Mouse (Mus musculus) C2C12 (cell line): ENCODE data around the gene 4933415A04Rik. TPM values are rescaled to one million over a fixed set of nuclear protein-coding genes. Genes with fewer than 3 reads are reported as not detected.

Experiments
- H3K27me3 ChIP-seq: one replicate; pipeline ENCODE4 v1.6.1; 2011; ENCODE audit not compliant: control insufficient read depth, insufficient read depth, insufficient read length
- H3K36me3 ChIP-seq: one replicate; pipeline ENCODE4 v1.6.1; 2011; ENCODE audit not compliant: control insufficient read depth, insufficient read depth
- H3K4me3 ChIP-seq: one replicate; pipeline ENCODE4 v1.5.1; 2011; ENCODE audit warnings: mild to moderate bottlenecking, control low read depth; ENCODE audit not compliant: poor library complexity, insufficient read depth, severe bottlenecking
- H3K79me2 ChIP-seq: one replicate; pipeline ENCODE4 v1.6.1; 2011; ENCODE audit not compliant: control insufficient read depth, insufficient read depth
- H3K79me3 ChIP-seq: one replicate; pipeline ENCODE4 v1.6.1; 2011; ENCODE audit warnings: low read depth, control low read depth
- H3ac ChIP-seq: one replicate; pipeline ENCODE3; 2011; ENCODE audit warnings: low read depth; ENCODE audit not compliant: control insufficient read depth, insufficient read length
- CEBPB ChIP-seq: IDR thresholded peaks from one replicate; pipeline ENCODE4 v1.6.1; 2011; ENCODE audit warnings: low read depth, mild to moderate bottlenecking, control low read depth, moderate library complexity
- CTCF ChIP-seq: IDR thresholded peaks from one replicate; pipeline ENCODE4 v1.5.1; 2011; ENCODE audit not compliant: control insufficient read depth, insufficient read depth, insufficient read length
- FOSL1 ChIP-seq: IDR thresholded peaks from one replicate; pipeline ENCODE4 v1.8.0; 2011; ENCODE audit warnings: mild to moderate bottlenecking, low read length; ENCODE audit not compliant: poor library complexity, insufficient read depth, severe bottlenecking
- MAX ChIP-seq: IDR thresholded peaks from one replicate; pipeline ENCODE4 v1.6.1; 2011; ENCODE audit warnings: mild to moderate bottlenecking, control low read depth
- MYOD1 ChIP-seq: IDR thresholded peaks from one replicate; pipeline ENCODE4 v1.6.1; 2011; ENCODE audit warnings: low read depth; ENCODE audit not compliant: control insufficient read depth, insufficient read length
- MYOG ChIP-seq: IDR thresholded peaks from one replicate; pipeline ENCODE4 v1.6.1; 2011; ENCODE audit not compliant: control insufficient read depth, insufficient read length; ENCODE audit errors: extremely low read depth
- USF1 ChIP-seq: IDR thresholded peaks from one replicate; pipeline ENCODE4 v1.6.1; 2011; ENCODE audit warnings: low read depth, mild to moderate bottlenecking, control low read depth, moderate library complexity
- polyA plus RNA-seq: library from polyadenylated mRNA; unstranded; fragments of >200 nt; fragmentation: generic; extraction: Trizol; gene quantifications from one replicate; pipeline ENCODE4 v1.2.1, GENCODE M21; 2012; ENCODE audit warnings: missing spikeins

4933415A04Rik gene
- polyA plus RNA-seq, 1 experiment = 0.04 TPM

GRCm38 (mm10) chr11:43631645-43632044 is 44.8 kb downstream of the 4933415A04Rik start:
- H3K79me2 ChIP-seq = no peaks in the 10 kb centered on the region
- TF ChIP-seq CTCF (no peak), CEBPB (no peak), MYOD1 (no peak), USF1 (no peak), MYOG (no peak), FOSL1 (no peak), MAX (no peak)
- H3K79me3 ChIP-seq = no peaks in the 10 kb centered on the region
- H3ac ChIP-seq = no peak overlapping the region
- H3K36me3 ChIP-seq = no peaks in the 10 kb centered on the region
- no peak overlapping the region for H3K4me3 ChIP-seq
- no peaks in the 10 kb centered on the region for H3K27me3 ChIP-seq

GRCm38 (mm10) chr11:43632566-43632965 is 45.7 kb downstream of the 4933415A04Rik start:
- Histone ChIP-seq H3K36me3 (no peaks in the 10 kb centered on the region), H3K79me3 (no peaks in the 10 kb centered on the region), H3K79me2 (no peaks in the 10 kb centered on the region), H3K27me3 (no peaks in the 10 kb centered on the region), H3K4me3 (no peak overlapping the region), H3ac (no peak overlapping the region)
- TF ChIP-seq USF1 = no peak
- no peak for TF ChIP-seq MAX
- no peak for TF ChIP-seq CEBPB
- TF ChIP-seq CTCF = no peak
- no peak for TF ChIP-seq MYOD1
- no peak for TF ChIP-seq FOSL1
- TF ChIP-seq MYOG = no peak

GRCm38 (mm10) chr11:43633165-43633564 is 46.3 kb downstream of the 4933415A04Rik start:
- Histone ChIP-seq H3ac (no peak overlapping the region), H3K27me3 (no peaks in the 10 kb centered on the region), H3K4me3 (no peak overlapping the region), H3K79me2 (no peaks in the 10 kb centered on the region), H3K36me3 (no peaks in the 10 kb centered on the region), H3K79me3 (no peaks in the 10 kb centered on the region)
- TF ChIP-seq FOSL1 (no peak), USF1 (no peak), MYOG (no peak), MYOD1 (no peak), MAX (no peak), CTCF (no peak), CEBPB (no peak)

- TF ChIP-seq MAX = no peak
- TF ChIP-seq MYOD1 = no peak
- TF ChIP-seq FOSL1 = no peak
- TF ChIP-seq CEBPB = no peak
- TF ChIP-seq MYOG = no peak
- no peak for TF ChIP-seq USF1
- no peak for TF ChIP-seq CTCF
- Histone ChIP-seq H3K79me2 (no peaks in the 10 kb centered on the region), H3ac (no peak overlapping the region), H3K27me3 (no peaks in the 10 kb centered on the region), H3K79me3 (no peaks in the 10 kb centered on the region), H3K4me3 (no peak overlapping the region), H3K36me3 (no peaks in the 10 kb centered on the region)
Observed at GRCm38 (mm10) chr11:43633658-43634401, 47.0 kb downstream of the 4933415A04Rik start.

GRCm38 (mm10) chr11:43636761-43637160 is 49.9 kb downstream of the 4933415A04Rik start:
- H3K36me3 ChIP-seq = no peaks in the 10 kb centered on the region
- H3K27me3 ChIP-seq = no peaks in the 10 kb centered on the region
- no peaks in the 10 kb centered on the region for H3K79me3 ChIP-seq
- no peak for TF ChIP-seq CTCF
- no peak for TF ChIP-seq MYOD1
- no peak for TF ChIP-seq USF1
- no peak for TF ChIP-seq FOSL1
- TF ChIP-seq CEBPB = no peak
- TF ChIP-seq MYOG = no peak
- TF ChIP-seq MAX = no peak
- H3ac ChIP-seq = no peak overlapping the region
- no peaks in the 10 kb centered on the region for H3K79me2 ChIP-seq
- no peak overlapping the region for H3K4me3 ChIP-seq

GRCm38 (mm10) chr11:43638486-43638885 is 51.6 kb downstream of the 4933415A04Rik start:
- no peaks in the 10 kb centered on the region for H3K27me3 ChIP-seq
- no peaks in the 10 kb centered on the region for H3K79me3 ChIP-seq
- no peaks in the 10 kb centered on the region for H3K79me2 ChIP-seq
- no peaks in the 10 kb centered on the region for H3K36me3 ChIP-seq
- no peak overlapping the region for H3ac ChIP-seq
- no peak overlapping the region for H3K4me3 ChIP-seq
- no peak for TF ChIP-seq CEBPB
- no peak for TF ChIP-seq FOSL1
- TF ChIP-seq CTCF = no peak

Other genes starting within 250 kb of the 4933415A04Rik start
- gene Pttg1, start 160.8 kb upstream of the 4933415A04Rik start, polyA plus RNA-seq = 168 TPM
- gene Slu7, start 153.3 kb upstream of the 4933415A04Rik start, polyA plus RNA-seq = 11.0 TPM
- gene C1qtnf2, start 112.8 kb upstream of the 4933415A04Rik start, polyA plus RNA-seq = 0.09 TPM
- 0.11 TPM for gene Ccnjl, start 58.3 kb upstream of the 4933415A04Rik start, polyA plus RNA-seq
- gene Fabp6, start 14.5 kb downstream of the 4933415A04Rik start, polyA plus RNA-seq = not detected
- 6.2 TPM for gene Pwwp2a, start 95.0 kb downstream of the 4933415A04Rik start, polyA plus RNA-seq
- 39.7 TPM for gene Ttc1, start 161.0 kb downstream of the 4933415A04Rik start, polyA plus RNA-seq